Mouse (Mus musculus) heart, postnatal 4 days (tissue): ENCODE measurements at regions not wholly inside any gene's neighbourhood (a gene's known extent, or its start where the extent isn't known, plus 50 kb on each side); places are given as distances from the start of the nearest gene placed in this dataset.
"Not testable (repeated sequence)": the region's sequence is repeated elsewhere in the genome, so short reads cannot be mapped to it uniquely, and the experiment has no call there.

Experiments
- DNase-seq: peaks from one replicate; pipeline ENCODE4 v3.0.0; 2021

DNA sequence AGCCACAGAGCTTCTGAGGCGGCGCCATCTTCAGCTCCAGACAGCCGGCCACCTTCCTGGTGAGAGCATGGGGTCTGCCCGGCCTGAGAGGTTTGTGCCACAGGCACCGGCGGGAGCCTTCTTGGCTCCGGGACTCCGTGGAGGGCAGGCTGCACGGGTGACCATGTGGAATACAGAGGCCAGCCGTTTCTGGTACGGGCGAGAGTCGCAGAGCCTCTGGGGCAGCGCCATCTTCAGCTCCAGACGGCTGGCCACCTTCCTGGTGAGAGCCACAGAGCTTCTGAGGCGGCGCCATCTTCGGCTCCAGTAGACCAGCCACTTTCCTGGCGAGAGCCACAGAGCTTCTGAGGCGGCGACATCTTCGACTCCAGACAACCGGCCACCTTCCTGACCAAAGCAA lies 456.2 kb upstream of the Brinp1 start:
- not testable (repeated sequence) for DNase-seq

DNA sequence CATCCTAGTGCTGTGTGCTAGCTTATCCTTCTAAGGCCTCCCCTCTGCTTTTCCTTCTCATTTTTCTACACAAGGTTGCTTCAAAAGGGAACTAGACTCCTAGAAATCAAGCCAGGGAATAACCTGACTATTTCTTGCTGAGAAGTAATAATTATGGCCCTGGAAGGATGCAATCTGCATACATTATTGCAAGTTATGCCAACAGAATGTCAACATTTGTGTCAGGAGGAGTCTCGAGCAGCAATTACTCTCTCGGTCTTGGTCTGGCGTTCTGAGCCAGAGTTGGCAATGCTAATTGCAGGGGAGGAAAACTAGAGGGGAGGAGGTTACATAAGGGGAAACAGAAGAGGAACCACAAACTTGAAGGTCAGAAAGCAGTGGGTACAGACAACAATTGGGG lies 441.3 kb upstream of the Brinp1 start:
- DNase-seq = no peak

- no peak for DNase-seq
These were observed 429.1 kb upstream of the Brinp1 start for GRCm38 (mm10) chr4:69383318-69383717.

DNA sequence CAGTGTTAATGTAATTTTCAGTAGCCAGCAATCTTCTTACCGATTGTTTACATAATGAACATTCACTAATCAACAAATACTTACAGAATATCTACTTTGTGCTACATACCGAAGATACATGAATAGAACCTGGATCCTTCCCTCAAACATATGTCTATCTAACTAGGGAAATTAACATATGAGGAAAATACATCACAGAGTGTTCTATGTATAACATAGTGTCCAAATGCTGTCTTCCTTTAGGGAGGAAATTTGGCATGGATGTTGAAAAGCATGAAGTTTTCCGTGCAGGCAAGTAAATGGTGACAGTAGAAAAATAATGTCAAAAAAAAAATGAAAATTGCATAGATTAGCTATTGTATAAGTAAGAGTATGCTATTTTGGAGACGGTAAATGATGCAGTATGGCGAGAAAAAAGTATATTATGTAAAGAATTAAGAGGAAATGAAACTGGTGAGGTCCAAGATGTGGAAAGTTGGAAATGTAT lies 392.8 kb upstream of the Brinp1 start:
- DNase-seq = no peak

DNA sequence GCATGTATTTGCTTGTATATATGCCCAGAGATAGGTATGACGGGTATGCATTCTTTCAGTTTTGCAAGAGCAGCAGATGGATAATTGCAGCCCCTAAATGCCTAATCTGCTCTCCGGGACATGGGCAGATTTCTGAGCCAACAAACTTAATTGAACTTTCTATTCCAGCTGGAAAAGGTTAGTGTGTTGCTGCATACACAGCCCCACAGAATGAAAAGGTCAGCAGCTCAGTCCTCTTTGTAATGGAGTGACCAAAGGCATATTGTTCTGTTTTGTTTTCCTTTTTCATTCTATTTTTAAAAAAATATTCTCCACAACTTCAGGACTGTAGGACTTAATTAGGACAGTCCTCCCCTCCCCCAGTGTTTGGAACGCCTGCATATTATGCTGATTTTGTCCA lies 373.4 kb upstream of the Brinp1 start:
- DNase-seq = no peak
